Mouse (Mus musculus) hindbrain, embryonic 10.5 days (tissue): ENCODE data around the gene Mob3a. TPM values are rescaled to one million over a fixed set of nuclear protein-coding genes. Genes with fewer than 3 reads are reported as not detected.

Source experiments
- DNase-seq: peaks from one replicate; pipeline ENCODE4 v3.0.0-alpha.2; 2017; ENCODE audit warnings: low spot score
- H3K27ac ChIP-seq: fragments of 300-500 bp; sonication (generic); 2 replicates; pipeline ENCODE4 v1.5.1; 2016; ENCODE audit warnings: mild to moderate bottlenecking, moderate library complexity
- H3K27me3 ChIP-seq: fragments of 300-500 bp; sonication (generic); 2 replicates; pipeline ENCODE4 v1.6.1; 2016; ENCODE audit warnings: mild to moderate bottlenecking; ENCODE audit not compliant: poor library complexity, insufficient read depth, severe bottlenecking
- H3K36me3 ChIP-seq: fragments of 300-500 bp; sonication (generic); 2 replicates; pipeline ENCODE4 v1.6.1; 2016; ENCODE audit warnings: mild to moderate bottlenecking, moderate library complexity
- H3K4me1 ChIP-seq: fragments of 300-500 bp; sonication (generic); replicated peaks from 2 replicates; pipeline ENCODE4 v1.6.1; 2016; ENCODE audit warnings: mild to moderate bottlenecking
- H3K4me3 ChIP-seq: fragments of 300-500 bp; sonication (generic); 2 replicates; pipeline ENCODE4 v1.5.1; 2016; ENCODE audit warnings: mild to moderate bottlenecking, moderate library complexity
- H3K9me3 ChIP-seq: fragments of 300-500 bp; sonication (generic); 2 replicates; pipeline ENCODE4 v1.6.1; 2016; ENCODE audit warnings: mild to moderate bottlenecking, moderate library complexity
- WGBS: fragments of 180-500 bp; shearing (Covaris S2); methylation state at CpG from one replicate; pipeline ENCODE4 v1.1.7; 2016; 5-methylcytosine and 5-hydroxymethylcytosine counted together
- polyA plus RNA-seq: library from polyadenylated mRNA; unstranded; fragments of >200 nt; fragmentation: Nextera tagmentation; extraction: Ambion mirVana; gene quantifications from 2 replicates; pipeline ENCODE4 v1.2.1, GENCODE M21; 2016

The Mob3a gene
- polyA plus RNA-seq, 1 experiment from 2014 or later, result 77.2 TPM

GRCm38 (mm10) chr10:80663485-80664196 is 38.1 kb downstream of the Mob3a start:
- H3K4me1 ChIP-seq, result peaks cover 51% of the 10 kb centered on the region
- H3K36me3 ChIP-seq, result peaks cover 34% of the 10 kb centered on the region
- no peak for DNase-seq
- no peaks in the 10 kb centered on the region for H3K27me3 ChIP-seq
- no peaks in the 10 kb centered on the region for H3K9me3 ChIP-seq
- peak overlapping the region; percentile 40; the same call in 1 of the 2 replicates for H3K27ac ChIP-seq
- 64% methylated on average over 5 of the region's 5 CpGs for WGBS
- no peak overlapping the region for H3K4me3 ChIP-seq

GRCm38 (mm10) chr10:80661149-80661548 is 40.6 kb downstream of the Mob3a start:
- Histone ChIP-seq H3K9me3 (no peaks in the 10 kb centered on the region), H3K27me3 (no peaks in the 10 kb centered on the region), H3K4me3 (no peak overlapping the region), H3K27ac (no peak overlapping the region), H3K4me1 (peaks cover 51% of the 10 kb centered on the region), H3K36me3 (peaks cover 9% of the 10 kb centered on the region)
- 33% methylated on average over 5 of the region's 5 CpGs for WGBS
- DNase-seq, result peak; percentile 52

- Histone ChIP-seq H3K9me3 (no peaks in the 10 kb centered on the region), H3K4me3 (peak overlapping the region; percentile 16; the same call in 1 of the 2 replicates), H3K36me3 (no peaks in the 10 kb centered on the region), H3K27me3 (no peaks in the 10 kb centered on the region), H3K27ac (peak overlapping the region; percentile 70), H3K4me1 (peaks cover 51% of the 10 kb centered on the region)
- WGBS, result 19% methylated on average over 10 of the region's 10 CpGs
- peak; percentile 70 for DNase-seq
Observed at GRCm38 (mm10) chr10:80659213-80659612, 42.6 kb downstream of the Mob3a start.

- no peak for DNase-seq
- H3K27me3 ChIP-seq, result no peaks in the 10 kb centered on the region
- H3K27ac ChIP-seq, result peak overlapping the region; percentile 70
- peaks cover 51% of the 10 kb centered on the region for H3K4me1 ChIP-seq
- H3K9me3 ChIP-seq, result no peaks in the 10 kb centered on the region
- WGBS, result 57% methylated on average over 4 of the region's 4 CpGs
- H3K36me3 ChIP-seq, result no peaks in the 10 kb centered on the region
- 0 out of 2 replicates have a peak overlapping the region, but pooled peaks have one; percentile 16 for H3K4me3 ChIP-seq
Observed at GRCm38 (mm10) chr10:80658841-80659202, 43.0 kb downstream of the Mob3a start.

- 88% methylated on average over 14 of the region's 14 CpGs for WGBS
- Histone ChIP-seq H3K27ac (no peak overlapping the region), H3K4me3 (no peak overlapping the region), H3K36me3 (0 out of 2 replicates have a peak, but pooled peaks cover under 1% of the 10 kb centered on the region), H3K4me1 (peaks cover 51% of the 10 kb centered on the region), H3K27me3 (no peaks in the 10 kb centered on the region), H3K9me3 (no peaks in the 10 kb centered on the region)
- DNase-seq, result no peak
Observed at GRCm38 (mm10) chr10:80658194-80658840, 43.5 kb downstream of the Mob3a start.

GRCm38 (mm10) chr10:80656863-80657623 is 44.7 kb downstream of the Mob3a start, which contains the start of gene Btbd2:
Gene Btbd2 (minus strand): TSS chr10:80657071.
- peak within 1 kb of the TSS; percentile 91 for H3K4me3 ChIP-seq
- no peaks in the 10 kb centered on the region for H3K9me3 ChIP-seq
- peak within 1 kb of the TSS; percentile 96 for H3K27ac ChIP-seq
- H3K36me3 ChIP-seq, result peaks cover 11% of the 10 kb centered on the region
- DNase-seq, result no peak
- 21% methylated on average over 15 of the region's 15 CpGs for WGBS
- H3K4me1 ChIP-seq, result peaks cover 50% of the 10 kb centered on the region
- H3K27me3 ChIP-seq, result no peaks in the 10 kb centered on the region

GRCm38 (mm10) chr10:80656130-80656862 is 45.5 kb downstream of the Mob3a start:
- WGBS, result under 1% methylated on average over 72 of the region's 72 CpGs
- Histone ChIP-seq H3K36me3 (peaks cover 16% of the 10 kb centered on the region), H3K9me3 (no peaks in the 10 kb centered on the region), H3K4me3 (peak overlapping the region; percentile 91), H3K4me1 (peaks cover 50% of the 10 kb centered on the region), H3K27ac (peak overlapping the region; percentile 96), H3K27me3 (no peaks in the 10 kb centered on the region)
- DNase-seq, result peak; percentile 98

- Histone ChIP-seq H3K27me3 (no peaks in the 10 kb centered on the region), H3K36me3 (peaks cover 23% of the 10 kb centered on the region), H3K4me1 (peaks cover 50% of the 10 kb centered on the region), H3K9me3 (no peaks in the 10 kb centered on the region), H3K4me3 (peak overlapping the region; percentile 91), H3K27ac (peak overlapping the region; percentile 96)
- 6% methylated on average over 12 of the region's 12 CpGs for WGBS
- DNase-seq, result no peak
Observed at GRCm38 (mm10) chr10:80655406-80656129, 46.2 kb downstream of the Mob3a start.

- Histone ChIP-seq H3K27me3 (no peaks in the 10 kb centered on the region), H3K4me3 (peak overlapping the region; percentile 91), H3K4me1 (peaks cover 50% of the 10 kb centered on the region), H3K27ac (no peak overlapping the region; the same call in 1 of the 2 replicates), H3K9me3 (no peaks in the 10 kb centered on the region), H3K36me3 (peaks cover 30% of the 10 kb centered on the region)
- no peak for DNase-seq
- 90% methylated on average over 6 of the region's 6 CpGs for WGBS
Observed at GRCm38 (mm10) chr10:80654866-80655265, 46.9 kb downstream of the Mob3a start.

GRCm38 (mm10) chr10:80653156-80653720 is 48.5 kb downstream of the Mob3a start:
- 84% methylated on average over 6 of the region's 6 CpGs for WGBS
- H3K27me3 ChIP-seq, result no peaks in the 10 kb centered on the region
- H3K27ac ChIP-seq, result no peak overlapping the region
- no peak overlapping the region for H3K4me3 ChIP-seq
- DNase-seq, result no peak
- H3K9me3 ChIP-seq, result no peaks in the 10 kb centered on the region
- H3K4me1 ChIP-seq, result peaks cover 51% of the 10 kb centered on the region
- peaks cover 43% of the 10 kb centered on the region for H3K36me3 ChIP-seq

- Histone ChIP-seq H3K4me3 (no peak overlapping the region), H3K27ac (no peak overlapping the region), H3K36me3 (peaks cover 71% of the 10 kb centered on the region), H3K4me1 (peaks cover 33% of the 10 kb centered on the region), H3K9me3 (no peaks in the 10 kb centered on the region), H3K27me3 (no peaks in the 10 kb centered on the region)
- DNase-seq, result no peak
- WGBS, result 94% methylated on average over 10 of the region's 10 CpGs
Observed at GRCm38 (mm10) chr10:80650392-80650791, 51.4 kb downstream of the Mob3a start.
